Mouse (Mus musculus) induced T-regulatory cell, adult 2 months (primary cell): ENCODE data around the gene B4galnt1.

Source experiments
- DNase-seq: peaks from one replicate; pipeline ENCODE4 v3.0.0-alpha.2; 2012; ENCODE audit warnings: low read depth

B4galnt1 gene

GRCm38 (mm10) chr10:127164631-127165353, at the start of gene B4galnt1:
Gene B4galnt1 (plus strand): TSS chr10:127165225.
- DNase-seq, result peak; percentile 93

DNA sequence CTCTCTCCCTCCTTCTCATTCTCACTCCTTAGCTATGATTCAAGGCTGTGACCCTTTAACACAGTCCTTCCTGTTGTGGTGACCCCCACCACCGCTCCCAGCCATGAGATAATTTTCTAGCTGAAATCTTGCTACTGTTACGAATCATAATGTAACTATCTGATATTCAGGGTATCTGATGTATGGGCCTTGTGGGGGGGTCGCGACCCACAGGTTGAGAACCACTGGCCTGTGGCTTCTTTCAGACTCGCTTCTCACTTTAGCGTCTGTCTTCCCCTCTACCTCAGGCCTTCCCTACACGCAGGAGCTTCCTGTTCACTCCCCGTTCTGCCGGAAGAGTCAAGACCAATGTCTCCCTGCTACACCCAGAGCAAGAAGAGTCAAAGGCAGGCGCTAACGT, 46.6 kb upstream of the B4galnt1 start:
- DNase-seq, result no peak

DNA sequence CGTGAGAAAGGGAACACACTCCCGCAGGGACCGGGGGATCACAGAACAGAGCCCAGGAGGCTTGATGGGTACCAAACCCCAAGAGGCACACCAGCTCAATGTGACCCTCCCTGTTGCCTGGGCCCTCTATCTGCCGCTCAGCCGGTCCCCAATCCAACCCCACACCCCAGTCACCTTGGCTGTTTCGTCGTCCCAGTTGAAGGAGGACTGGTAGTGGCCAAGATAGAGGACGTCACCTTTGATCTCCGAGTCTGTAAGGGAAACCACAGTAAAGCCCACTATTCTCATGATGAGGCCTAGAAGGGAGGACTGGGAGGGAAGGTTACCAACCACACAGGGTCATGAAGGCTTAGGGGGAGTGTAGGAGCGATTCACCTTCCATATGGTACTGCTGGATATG, 45.8 kb upstream of the B4galnt1 start:
- no peak for DNase-seq

- no peak for DNase-seq
Measured at GRCm38 (mm10) chr10:127120301-127121065, 44.5 kb upstream of the B4galnt1 start.

DNA sequence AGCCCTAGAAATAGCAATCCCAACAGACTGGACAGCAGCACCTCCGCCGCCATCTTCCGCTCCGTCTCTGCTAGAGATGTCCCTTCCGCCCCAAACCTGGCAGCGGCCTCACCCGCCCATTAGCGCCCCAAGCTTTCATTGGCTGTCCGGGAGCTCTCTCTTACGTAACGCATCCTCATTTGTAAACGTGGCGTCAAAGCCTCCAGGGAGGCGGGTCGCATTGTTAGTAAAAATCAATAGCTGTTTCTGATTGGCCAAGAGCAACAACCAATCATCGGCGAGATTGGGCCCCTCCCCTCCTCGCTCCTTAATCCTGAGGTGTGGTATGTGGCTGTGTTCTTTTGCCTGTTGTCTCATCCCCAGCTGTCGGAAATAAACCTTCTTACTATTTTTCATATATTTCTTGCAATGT, 44.0 kb upstream of the B4galnt1 start, which contains the start of gene Os9:
Gene Os9 (minus strand): TSS at position 66 of the 412 bp plus-strand sequence.
- DNase-seq, result peak; percentile 98

GRCm38 (mm10) chr10:127122018-127122417, 43.0 kb upstream of the B4galnt1 start:
- DNase-seq, result no peak

DNA sequence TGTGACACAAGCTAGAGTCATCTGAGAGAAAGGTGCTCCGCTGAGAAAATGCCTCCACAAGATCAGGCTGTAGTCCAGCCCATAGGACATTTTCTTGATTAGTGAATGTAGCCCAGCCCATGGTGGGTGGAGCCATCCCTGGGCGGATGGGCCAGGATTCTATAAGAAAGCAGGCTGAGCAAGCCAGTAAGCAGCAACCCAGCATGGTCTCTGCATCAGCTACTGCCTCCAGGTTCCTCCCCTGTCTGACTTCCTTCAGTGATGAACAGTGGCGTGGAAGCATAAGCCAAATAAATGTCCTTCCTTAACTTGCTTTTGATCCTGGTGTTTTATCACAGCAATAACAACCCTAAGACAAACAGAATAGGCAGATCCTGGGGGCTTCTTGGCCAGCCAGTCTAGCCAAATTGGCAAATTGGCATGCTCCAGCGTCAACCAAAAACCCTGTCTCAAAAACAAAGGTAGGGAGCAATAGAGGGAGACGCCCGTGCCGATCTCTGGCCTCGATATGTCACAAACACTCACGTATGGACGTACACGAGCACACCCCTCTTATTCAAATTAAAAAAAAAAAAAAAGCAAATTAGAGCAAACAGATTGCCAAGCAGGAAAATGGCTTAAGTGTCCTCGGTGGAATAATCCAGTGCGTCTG, 42.1 kb upstream of the B4galnt1 start:
- no peak for DNase-seq

- DNase-seq, result peak; percentile 88
Measured at GRCm38 (mm10) chr10:127123436-127123805, 41.6 kb upstream of the B4galnt1 start.

DNA sequence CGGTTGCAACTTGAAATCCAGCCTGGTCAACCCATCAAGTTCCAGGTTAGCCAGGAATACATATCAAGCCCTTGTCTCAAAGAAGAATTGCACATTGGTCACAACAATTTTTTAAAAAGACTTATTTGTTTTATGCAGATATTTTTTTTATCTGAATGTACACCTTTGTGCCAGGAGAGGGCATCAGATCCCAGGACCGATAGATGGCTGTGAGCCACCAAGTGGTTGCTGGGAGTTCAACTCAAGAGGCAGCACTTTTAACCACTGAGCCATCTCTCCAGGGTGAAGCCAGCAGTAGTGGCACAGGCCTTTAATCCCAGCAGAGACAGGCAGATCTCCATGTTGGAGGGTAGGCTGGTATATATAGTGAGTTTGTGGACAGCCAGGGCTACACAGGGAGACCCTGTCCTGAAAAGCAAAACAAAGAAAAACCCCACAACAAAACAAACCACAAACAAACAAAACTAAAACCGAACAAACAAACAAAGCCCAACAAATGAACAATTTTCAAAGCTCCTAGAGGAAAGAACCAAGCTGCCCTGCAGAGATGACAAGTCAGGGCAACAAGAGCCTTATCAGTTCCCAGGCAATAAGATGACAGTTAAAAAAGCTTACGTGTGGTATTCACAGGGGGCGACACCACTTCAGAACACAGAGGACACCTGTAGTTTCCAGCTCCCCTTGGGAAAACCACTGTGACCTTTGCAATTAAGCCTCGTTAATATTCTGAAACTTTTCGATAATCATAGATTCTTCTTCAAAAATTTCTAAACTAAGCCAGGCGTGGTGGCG, 39.6 kb upstream of the B4galnt1 start:
- DNase-seq, result peak; percentile 85

- DNase-seq, result no peak
Measured at GRCm38 (mm10) chr10:127126579-127126978, 38.4 kb upstream of the B4galnt1 start.

DNA sequence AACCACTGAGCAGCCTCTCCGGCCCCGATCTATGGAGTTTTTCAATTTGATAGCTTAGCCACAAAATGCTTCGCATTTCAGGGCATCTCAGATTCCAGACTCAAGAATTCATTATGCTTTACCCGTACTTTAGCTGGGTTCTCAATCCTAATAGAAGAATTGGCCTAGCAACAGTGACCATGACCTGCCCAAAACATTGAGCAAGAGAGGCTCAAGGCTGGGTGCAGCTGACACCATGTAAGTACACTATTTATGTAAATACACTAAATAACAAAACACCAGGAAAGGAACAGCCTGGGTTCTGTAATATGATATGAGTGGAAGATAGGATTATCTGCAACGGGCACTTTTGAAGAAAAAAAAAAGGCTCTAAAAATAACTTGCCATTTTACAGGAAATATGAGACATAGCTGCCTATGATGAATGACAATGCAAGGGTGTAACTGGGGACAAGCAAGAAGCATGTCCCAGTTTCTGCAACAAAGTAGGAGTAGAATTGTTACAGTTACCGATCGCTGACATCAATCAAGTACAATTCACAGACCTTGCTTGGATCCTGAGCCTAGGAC, 37.2 kb upstream of the B4galnt1 start:
- no peak for DNase-seq

GRCm38 (mm10) chr10:127129431-127129830, 35.6 kb upstream of the B4galnt1 start:
- DNase-seq, result no peak

DNA sequence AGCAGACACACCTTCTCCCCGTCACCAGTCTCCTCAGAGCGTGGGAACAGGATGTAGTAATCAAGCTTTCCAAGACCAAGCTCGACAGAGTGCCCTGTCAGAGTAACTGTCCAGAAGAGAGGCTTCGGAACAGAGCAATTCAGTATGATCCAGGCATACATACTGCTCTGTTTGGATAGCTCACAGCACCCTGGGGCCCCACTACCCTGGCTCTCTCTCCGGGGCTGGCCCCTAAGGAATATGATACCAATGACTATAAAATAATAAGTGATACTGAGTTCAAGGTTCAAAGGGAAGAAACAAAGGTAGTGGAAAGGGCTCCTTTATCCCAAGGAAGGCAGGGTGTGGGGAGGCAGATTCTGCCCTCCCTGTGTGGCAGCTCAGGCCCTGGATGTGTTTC, 32.6 kb upstream of the B4galnt1 start:
- no peak for DNase-seq

DNA sequence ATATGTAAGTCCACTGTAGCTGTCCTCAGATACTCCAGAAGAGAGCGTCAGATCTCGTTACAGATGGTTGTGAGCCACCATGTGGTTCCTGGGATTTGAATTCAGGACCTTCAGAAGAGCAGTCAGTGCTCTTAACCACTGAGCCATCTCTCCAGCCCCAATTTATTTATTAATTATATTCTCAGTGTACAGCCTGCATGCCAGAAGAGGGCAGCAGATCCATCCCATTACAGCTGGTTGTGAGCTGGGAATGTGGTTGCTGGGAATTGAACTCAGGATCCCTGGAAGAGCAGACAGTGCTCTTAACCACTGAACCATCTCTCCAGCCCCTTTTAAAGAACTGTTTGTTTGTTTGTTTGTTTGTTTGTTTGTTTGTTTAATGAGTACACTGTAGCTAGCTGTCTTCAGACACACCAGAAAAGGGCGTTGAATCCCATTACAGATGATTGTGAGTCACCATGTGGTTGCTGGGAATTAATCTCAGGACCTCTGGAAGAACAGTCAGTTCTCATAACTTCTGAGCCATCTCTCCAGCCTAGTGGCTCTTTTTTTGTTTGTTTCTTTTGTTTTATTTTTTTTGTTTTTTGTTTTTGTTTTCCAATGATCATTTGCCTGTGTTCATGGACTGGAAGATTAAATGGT, 30.5 kb upstream of the B4galnt1 start:
- DNase-seq, result peak; percentile 58

DNA sequence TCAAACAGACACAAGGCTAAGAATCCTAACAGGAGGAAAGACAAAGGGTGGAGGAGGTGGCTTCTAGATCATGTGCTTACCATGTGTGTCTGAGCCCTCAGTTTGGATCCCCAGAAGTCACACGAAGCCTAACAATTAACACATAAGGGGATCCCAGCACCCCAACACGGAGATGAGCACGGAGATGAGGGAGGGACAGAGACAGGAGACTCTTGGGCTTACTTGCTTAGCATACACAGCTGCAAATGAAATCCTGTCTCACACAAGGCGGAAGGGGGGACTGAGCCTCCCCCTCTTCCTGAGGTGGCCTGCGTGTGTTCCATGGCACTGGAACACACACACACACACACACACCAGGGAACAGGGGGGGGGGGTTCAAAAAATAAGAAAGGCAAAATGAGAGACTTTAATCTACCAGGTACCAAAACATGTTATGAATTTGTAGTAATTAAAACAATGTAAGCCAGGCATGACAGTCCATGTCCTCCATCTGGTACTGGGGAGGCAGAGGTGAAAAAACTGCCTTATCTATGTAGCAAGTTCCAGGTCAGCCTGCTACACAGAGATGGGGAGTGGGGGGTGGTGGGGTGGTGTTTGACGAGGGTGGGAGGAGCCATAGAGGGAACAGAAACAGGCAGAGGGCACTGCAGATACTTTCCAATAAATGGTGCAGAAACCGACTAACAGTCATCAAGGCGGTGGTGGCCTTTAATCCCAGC, 29.7 kb upstream of the B4galnt1 start:
- DNase-seq, result peak; percentile 81

DNA sequence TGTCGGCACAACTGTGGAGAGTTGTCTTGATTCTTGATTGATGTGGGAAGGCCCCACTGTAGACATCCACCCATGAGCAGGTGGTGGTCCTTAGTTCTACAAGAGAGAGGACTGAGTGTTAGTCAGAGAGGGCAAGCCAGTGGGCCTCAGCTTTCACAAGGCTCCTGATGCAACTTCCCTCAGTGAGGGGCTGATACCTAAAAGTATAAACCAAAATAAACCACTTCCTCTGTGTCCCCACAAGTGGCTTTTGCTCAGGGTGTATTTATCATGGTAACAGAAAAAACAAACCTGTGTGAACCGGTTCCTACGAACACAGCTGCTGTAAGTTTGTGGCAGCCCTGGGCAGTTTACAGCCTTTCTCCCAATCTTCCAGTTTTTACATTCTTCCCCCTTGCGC, 28.5 kb upstream of the B4galnt1 start:
- peak; percentile 91 for DNase-seq

GRCm38 (mm10) chr10:127137896-127138295, 27.1 kb upstream of the B4galnt1 start:
- DNase-seq, result peak; percentile 49

GRCm38 (mm10) chr10:127138328-127139141, 26.5 kb upstream of the B4galnt1 start:
- DNase-seq, result peak; percentile 54

- DNase-seq, result peak; percentile 78
Measured at GRCm38 (mm10) chr10:127140971-127141370, 24.1 kb upstream of the B4galnt1 start.

DNA sequence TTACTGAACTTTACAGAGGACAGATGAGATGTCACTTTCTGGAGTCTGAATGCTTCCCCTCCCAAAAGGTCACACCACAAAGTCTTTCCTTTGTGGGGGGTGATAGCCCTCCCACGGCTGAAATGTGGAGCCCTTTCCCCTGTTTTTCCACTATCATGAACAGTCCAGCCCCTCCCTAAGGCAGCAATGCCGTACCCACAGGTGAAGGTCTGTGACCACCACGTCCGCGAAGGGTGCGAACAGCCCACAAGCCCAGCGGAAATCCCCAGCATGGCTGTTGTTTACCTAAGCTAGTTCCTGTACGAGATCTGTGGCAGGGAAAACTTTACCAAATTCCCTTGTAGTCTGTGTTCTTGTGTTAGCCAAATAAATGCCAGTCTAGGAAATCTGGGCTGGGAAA, 23.5 kb upstream of the B4galnt1 start:
- DNase-seq, result peak; percentile 92
